Comparison of ENCODE assay signal across 26 mouse cellular contexts in genomic region chr19:26721741-26722140, GRCm38 (mm10).
DNase-seq lines count a peak whose midpoint lies in the region; TF ChIP-seq lines count a peak whose summit lies in the region.
"Had no signal": no experiment of that assay in that cellular context is flagged by ENCODE, and none has a peak within 500 bp of the region (broad histone marks: within the 10 kb centered on the region; RNA-seq: fewer than 3 reads in every experiment).

No protein-coding gene starts in this region.

- no peak overlapping the region; the same call in 1 of the 2 replicates for H3K4me3 ChIP-seq in gastrocnemius, adult 2 months
- H3K4me3 ChIP-seq: embryonic facial prominence, embryonic 13.5 days; forebrain, embryonic 10.5 days; hindbrain, embryonic 12.5 days; intestine, embryonic 15.5 days; limb, embryonic 12.5 days; lung, embryonic 15.5 days; midbrain, embryonic 10.5 days; midbrain, embryonic 15.5 days; neural tube, embryonic 15.5 days had no signal

- peak; percentile 66 for DNase-seq in cerebellum, adult 9-10 months
- DNase-seq in cerebellum, postnatal 4 days (ENCODE audit: low spot score in 2 of 2) = no peak
- peak; percentile 55 for DNase-seq in gastrocnemius, adult 2 months
- DNase-seq in gastrocnemius, postnatal 4 days (ENCODE audit: low spot score in 2 of 2) = no peak
- peak; percentile 22 for DNase-seq in adipocyte (ENCODE audit: low spot score)
- peak; percentile 62 for DNase-seq in cerebellum, adult 9-11 months
- no peak for DNase-seq in right cerebral cortex, postnatal 25 days
- DNase-seq: adrenal gland, postnatal 25 days; heart, postnatal 36 days; kidney, adult 8-10 months; layer of hippocampus, adult 9-11 months; retina, postnatal 1 day; right cerebral cortex, postnatal 14 days; spleen, adult 18-20 months; thymus, postnatal 14 days had no signal

- intact Hi-C loops in gastrocnemius, adult 2 months (cut with DNase I) = no loop called here

- no peak for TF ChIP-seq CTCF in gastrocnemius, adult 2 months (IDR thresholded peaks at IDR 0.05)

- peak overlapping the region; percentile 88 for H3K27ac ChIP-seq in gastrocnemius, adult 2 months
- H3K27ac ChIP-seq: embryonic facial prominence, embryonic 13.5 days; forebrain, embryonic 10.5 days; hindbrain, embryonic 12.5 days; hindbrain, postnatal 0 days; intestine, embryonic 15.5 days; kidney, postnatal 0 days; limb, embryonic 12.5 days; lung, embryonic 15.5 days; midbrain, embryonic 10.5 days; midbrain, embryonic 15.5 days; neural tube, embryonic 15.5 days had no signal

Comparison
In these comparisons a context has a peak if more than half of its experiments do, and no peak if none do; other contexts are left out.
1. DNase-seq: peak in cerebellum, adult 9-10 months (single experiment), gastrocnemius, adult 2 months (single experiment), adipocyte (single experiment) and cerebellum, adult 9-11 months (single experiment); none in cerebellum, postnatal 4 days (0 of 2), gastrocnemius, postnatal 4 days (0 of 2) and right cerebral cortex, postnatal 25 days (single experiment).